Mouse (Mus musculus) lung, postnatal 36 days (tissue): ENCODE data around the gene Cd59a.
"Not testable (repeated sequence)": the region's sequence is repeated elsewhere in the genome, so short reads cannot be mapped to it uniquely, and the experiment has no call there.

Experiments used
- DNase-seq: peaks from one replicate; pipeline ENCODE4 v3.0.0; 2022; ENCODE audit warnings: mixed read lengths

Gene Cd59a

GRCm38 (mm10) chr2:104095741-104096213 lies at the start of gene Cd59a:
Gene Cd59a, plus strand, starts transcription at chr2:104095801.
- peak; percentile 92 for DNase-seq

GRCm38 (mm10) chr2:104058381-104058780 lies 37.2 kb upstream of the Cd59a start:
- DNase-seq, result no peak

GRCm38 (mm10) chr2:104058954-104059353 lies 36.6 kb upstream of the Cd59a start:
- no peak for DNase-seq

- no peak for DNase-seq
Measured at GRCm38 (mm10) chr2:104059786-104060185, 35.8 kb upstream of the Cd59a start.

GRCm38 (mm10) chr2:104060996-104061395 lies 34.6 kb upstream of the Cd59a start:
- no peak for DNase-seq

- no peak for DNase-seq
Measured at GRCm38 (mm10) chr2:104062665-104063064, 32.9 kb upstream of the Cd59a start.

- DNase-seq, result no peak
Measured at GRCm38 (mm10) chr2:104064152-104064551, 31.4 kb upstream of the Cd59a start.

- not testable (repeated sequence) for DNase-seq
Measured at GRCm38 (mm10) chr2:104065526-104065925, 30.1 kb upstream of the Cd59a start, which contains the start of gene Gm10912. Gene Gm10912, plus strand, starts transcription at chr2:104065826.

- not testable (repeated sequence) for DNase-seq
Measured at GRCm38 (mm10) chr2:104068450-104068849, 27.2 kb upstream of the Cd59a start, which contains the start of gene Gm10799. Gene Gm10799, minus strand, starts transcription at chr2:104068550.

- peak; percentile 73 for DNase-seq
Measured at GRCm38 (mm10) chr2:104069704-104070185, 25.9 kb upstream of the Cd59a start, which contains the start of gene Cd59b. Gene Cd59b, plus strand, starts transcription at chr2:104069849.

GRCm38 (mm10) chr2:104078285-104078684 lies 17.3 kb upstream of the Cd59a start:
- DNase-seq, result not testable (repeated sequence)

- DNase-seq, result not testable (repeated sequence)
Measured at GRCm38 (mm10) chr2:104081436-104082050, 14.1 kb upstream of the Cd59a start.

- no peak for DNase-seq
Measured at GRCm38 (mm10) chr2:104082474-104082873, 13.1 kb upstream of the Cd59a start.

- DNase-seq, result not testable (repeated sequence)
Measured at GRCm38 (mm10) chr2:104084027-104084426, 11.6 kb upstream of the Cd59a start.

- DNase-seq, result not testable (repeated sequence)
Measured at GRCm38 (mm10) chr2:104087562-104087961, 8.0 kb upstream of the Cd59a start.

GRCm38 (mm10) chr2:104093305-104093704 lies 2.3 kb upstream of the Cd59a start:
- no peak for DNase-seq

- no peak for DNase-seq
Measured at GRCm38 (mm10) chr2:104096256-104096655, 655 bp downstream of the Cd59a start.

- not testable (repeated sequence) for DNase-seq
Measured at GRCm38 (mm10) chr2:104096796-104097195, 1.2 kb downstream of the Cd59a start.

- DNase-seq, result not testable (repeated sequence)
Measured at GRCm38 (mm10) chr2:104097396-104097795, 1.8 kb downstream of the Cd59a start.

GRCm38 (mm10) chr2:104098529-104099230 lies 3.1 kb downstream of the Cd59a start:
- no peak for DNase-seq

- no peak for DNase-seq
Measured at GRCm38 (mm10) chr2:104099231-104099585, 3.6 kb downstream of the Cd59a start.

GRCm38 (mm10) chr2:104099946-104100345 lies 4.3 kb downstream of the Cd59a start:
- no peak for DNase-seq

- DNase-seq, result no peak
Measured at GRCm38 (mm10) chr2:104104800-104105199, 9.2 kb downstream of the Cd59a start.

GRCm38 (mm10) chr2:104109021-104109420 lies 13.4 kb downstream of the Cd59a start:
- DNase-seq, result not testable (repeated sequence)
